Mouse (Mus musculus) myocyte (in vitro differentiated cells): ENCODE results near the gene Zswim4.

ENCODE experiments used
- CEBPB ChIP-seq: IDR thresholded peaks from 2 replicates; pipeline ENCODE4 v1.6.1; 2011; ENCODE audit warnings: mild to moderate bottlenecking, moderate library complexity; ENCODE audit not compliant: poor library complexity, insufficient read depth, severe bottlenecking
- E2F4 ChIP-seq: IDR thresholded peaks from one replicate; pipeline ENCODE4 v1.6.1; 2011; ENCODE audit warnings: mild to moderate bottlenecking, control low read depth, moderate library complexity; ENCODE audit not compliant: insufficient read depth
- MAX ChIP-seq: IDR thresholded peaks from one replicate; pipeline ENCODE4 v1.6.1; 2011; ENCODE audit warnings: low read depth, mild to moderate bottlenecking, control low read depth
- MYOD1 ChIP-seq, 3 experiments: IDR thresholded peaks; one replicate each; pipeline ENCODE4 v1.6.1; 2011; ENCODE audit warnings: control low read depth in 2 of 3, low read depth in 2 of 3, mild to moderate bottlenecking in 2 of 3, moderate library complexity in 1 of 3; ENCODE audit not compliant: insufficient read length in 2 of 3, control insufficient read depth in 1 of 3
- POLR2A ChIP-seq: IDR thresholded peaks from one replicate; pipeline ENCODE4 v1.6.1; 2011; ENCODE audit warnings: low read depth, mild to moderate bottlenecking, control low read depth, moderate library complexity; ENCODE audit not compliant: insufficient read length
- POLR2AphosphoS2 ChIP-seq: IDR thresholded peaks from one replicate; pipeline ENCODE4 v1.6.1; 2011; ENCODE audit warnings: low read depth, control low read depth; ENCODE audit not compliant: insufficient read length
- REST ChIP-seq: IDR thresholded peaks from one replicate; pipeline ENCODE4 v1.6.1; 2011; ENCODE audit warnings: mild to moderate bottlenecking, control low read depth, moderate library complexity; ENCODE audit not compliant: insufficient read depth, insufficient read length
- SRF ChIP-seq: IDR thresholded peaks from one replicate; pipeline ENCODE4 v1.6.1; 2011; ENCODE audit warnings: low read depth; ENCODE audit not compliant: control insufficient read depth, insufficient read length
- TCF12 ChIP-seq: IDR thresholded peaks from one replicate; pipeline ENCODE4 v1.6.1; 2011; ENCODE audit warnings: mild to moderate bottlenecking, control low read depth; ENCODE audit not compliant: poor library complexity, insufficient read depth, severe bottlenecking
- TCF3 ChIP-seq: IDR thresholded peaks from one replicate; pipeline ENCODE4 v1.6.1; 2011; ENCODE audit warnings: low read depth, control low read depth; ENCODE audit not compliant: insufficient read length
- USF1 ChIP-seq: IDR thresholded peaks from one replicate; pipeline ENCODE4 v1.6.1; 2011; ENCODE audit warnings: low read depth, mild to moderate bottlenecking, control low read depth, moderate library complexity

- TF ChIP-seq POLR2A (peak; percentile 97), MAX (no peak), MYOD1 (IDR thresholded peaks at IDR 0.05; ENCODE audit: control insufficient read depth in 1 of 3, insufficient read length in 2 of 3, low read depth in 2 of 3) (no peak), SRF (peak; percentile 52), CEBPB (no peak), POLR2AphosphoS2 (peak; percentile 94), TCF3 (no peak), E2F4 (no peak), USF1 (no peak), REST (no peak), TCF12 (no peak)
Measured at GRCm38 (mm10) chr8:84269950-84270773, 33.3 kb upstream of the Zswim4 start, which contains the start of gene Ccdc130.
